ENCODE assay signal across 15 mouse cellular contexts in genomic region chr2:27633471-27633870, GRCm38 (mm10).
"Had no signal": no experiment of that assay in that cellular context is flagged by ENCODE, and none has a peak within 500 bp of the region (broad histone marks: within the 10 kb centered on the region; RNA-seq: fewer than 3 reads in every experiment).

No protein-coding gene starts in this region.

- ATAC-seq: lung, postnatal 0 days; midbrain, embryonic 15.5 days had no signal

- H3K4me3 ChIP-seq: midbrain, embryonic 10.5 days; midbrain, embryonic 15.5 days; neural tube, embryonic 13.5 days had no signal

- H3K9me3 ChIP-seq: midbrain, embryonic 10.5 days; midbrain, embryonic 15.5 days; neural tube, embryonic 13.5 days had no signal

- H3K27ac ChIP-seq: liver, embryonic 14.5 days; midbrain, embryonic 10.5 days; midbrain, embryonic 15.5 days; neural tube, embryonic 13.5 days had no signal

- DNase-seq: kidney, adult 11 months; left cerebral cortex, postnatal 4 days; liver; lung, adult 18-20 months; lung, postnatal 4 days; retina, postnatal 1 day; right cerebral cortex, postnatal 4 days; spleen, adult 18-20 months; thymus, adult 18-20 months; thymus, postnatal 14 days had no signal

- H3K9ac ChIP-seq: liver, embryonic 14.5 days; midbrain, embryonic 15.5 days; neural tube, embryonic 13.5 days had no signal

- H3K27me3 ChIP-seq: midbrain, embryonic 15.5 days had no signal

- H3K4me2 ChIP-seq: midbrain, embryonic 15.5 days; neural tube, embryonic 13.5 days had no signal

- H3K36me3 ChIP-seq: midbrain, embryonic 10.5 days; midbrain, embryonic 15.5 days; neural tube, embryonic 13.5 days had no signal
